Mouse (Mus musculus): ENCODE results near the gene Cnppd1.
A peak's percentile ranks its signal among the peaks of the same experiment; 100 is the strongest.

The Cnppd1 gene

GRCm38 (mm10) chr1:75142301-75143261 lies at the start of gene Cnppd1, which contains the start of gene Retreg2:
TSS of gene Cnppd1 (minus strand) at chr1:75142711.
TSS of gene Retreg2 (plus strand) at chr1:75142778.
- DNase-seq (ENCODE audit: low spot score): peak; percentile 97

- DNase-seq (ENCODE audit: low spot score): peak; percentile 99
These were observed 49.3 kb upstream of the Cnppd1 start, which contains the start of the genes Ankzf1 and Atg9a for GRCm38 (mm10) chr1:75191622-75192402. TSS of gene Ankzf1 (plus strand) at chr1:75192151. TSS of gene Atg9a (minus strand) at chr1:75192196.

- no peak for DNase-seq (ENCODE audit: low spot score)
These were observed 48.7 kb upstream of the Cnppd1 start for GRCm38 (mm10) chr1:75191258-75191621.

- DNase-seq (ENCODE audit: low spot score): no peak
These were observed 48.1 kb upstream of the Cnppd1 start for GRCm38 (mm10) chr1:75190577-75190976.

- DNase-seq (ENCODE audit: low spot score): no peak
These were observed 45.5 kb upstream of the Cnppd1 start for GRCm38 (mm10) chr1:75187914-75188483.

- DNase-seq (ENCODE audit: low spot score): no peak
These were observed 44.6 kb upstream of the Cnppd1 start for GRCm38 (mm10) chr1:75187126-75187525.

- DNase-seq (ENCODE audit: low spot score): no peak
These were observed 43.0 kb upstream of the Cnppd1 start for GRCm38 (mm10) chr1:75185495-75185894.

- DNase-seq (ENCODE audit: low spot score): no peak
These were observed 39.6 kb upstream of the Cnppd1 start for GRCm38 (mm10) chr1:75182160-75182559.

GRCm38 (mm10) chr1:75181377-75181870 lies 38.9 kb upstream of the Cnppd1 start:
- DNase-seq (ENCODE audit: low spot score): no peak

- no peak for DNase-seq (ENCODE audit: low spot score)
These were observed 38.2 kb upstream of the Cnppd1 start for GRCm38 (mm10) chr1:75180741-75181140.

- DNase-seq (ENCODE audit: low spot score): peak; percentile 89
These were observed 37.6 kb upstream of the Cnppd1 start, which contains the start of gene Abcb6 for GRCm38 (mm10) chr1:75180105-75180590. TSS of gene Abcb6 (minus strand) at chr1:75180392.

- no peak for DNase-seq (ENCODE audit: low spot score)
These were observed 37.0 kb upstream of the Cnppd1 start for GRCm38 (mm10) chr1:75179334-75180104.

- peak; percentile 99 for DNase-seq (ENCODE audit: low spot score)
These were observed 26.3 kb upstream of the Cnppd1 start, which contains the start of gene Zfand2b for GRCm38 (mm10) chr1:75168472-75169464. TSS of gene Zfand2b (plus strand) at chr1:75168646.

- no peak for DNase-seq (ENCODE audit: low spot score)
These were observed 25.6 kb upstream of the Cnppd1 start for GRCm38 (mm10) chr1:75168093-75168471.

- no peak for DNase-seq (ENCODE audit: low spot score)
These were observed 17.7 kb upstream of the Cnppd1 start for GRCm38 (mm10) chr1:75160256-75160617.

- DNase-seq (ENCODE audit: low spot score): no peak
These were observed 17.2 kb upstream of the Cnppd1 start for GRCm38 (mm10) chr1:75159540-75160255.

- DNase-seq (ENCODE audit: low spot score): no peak
These were observed 16.5 kb upstream of the Cnppd1 start for GRCm38 (mm10) chr1:75158990-75159389.

GRCm38 (mm10) chr1:75155837-75156236 lies 13.3 kb upstream of the Cnppd1 start:
- no peak for DNase-seq (ENCODE audit: low spot score)

GRCm38 (mm10) chr1:75148727-75149126 lies 6.2 kb upstream of the Cnppd1 start:
- no peak for DNase-seq (ENCODE audit: low spot score)

Measured in yolk sac, embryonic 10.5 days (tissue).